20 mouse cellular contexts compared by ENCODE assay signal in genomic region chr2:114099816-114100215, GRCm38 (mm10). TPM values are rescaled to one million over a fixed set of nuclear protein-coding genes. Genes with fewer than 3 reads are reported as not detected.
"Had no signal": no experiment of that assay in that cellular context is flagged by ENCODE, and none has a peak within 500 bp of the region (broad histone marks: within the 10 kb centered on the region; RNA-seq: fewer than 3 reads in every experiment).

No protein-coding gene starts in this region.

- H3K4me1 ChIP-seq: lung, embryonic 15.5 days; midbrain, embryonic 13.5 days; midbrain, embryonic 15.5 days; neural tube, embryonic 12.5 days; stomach, embryonic 15.5 days had no signal

- H3K4me3 ChIP-seq: lung, embryonic 15.5 days; megakaryocyte, embryonic 14.5 days; midbrain, embryonic 13.5 days; midbrain, embryonic 15.5 days; neural tube, embryonic 12.5 days; stomach, embryonic 15.5 days had no signal

- ATAC-seq: lung, postnatal 0 days; midbrain, embryonic 13.5 days; midbrain, embryonic 15.5 days had no signal

- DNase-seq: lung, adult 2 months; lung, postnatal 14 days; lung, postnatal 36 days; right cerebral cortex, postnatal 14 days; thymus, adult 2 months; thymus, postnatal 25 days; thymus, postnatal 4 days had no signal

- H3K27ac ChIP-seq: lung, embryonic 15.5 days; macrophage; midbrain, embryonic 13.5 days; midbrain, embryonic 15.5 days; neural tube, embryonic 12.5 days; stomach, embryonic 15.5 days; stomach, postnatal 0 days had no signal

- H3K9me3 ChIP-seq: lung, embryonic 15.5 days; megakaryocyte, embryonic 14.5 days; midbrain, embryonic 13.5 days; midbrain, embryonic 15.5 days; neural tube, embryonic 12.5 days; stomach, embryonic 15.5 days had no signal

- H3K9ac ChIP-seq: lung, embryonic 15.5 days; midbrain, embryonic 13.5 days; midbrain, embryonic 15.5 days; neural tube, embryonic 12.5 days; stomach, embryonic 15.5 days had no signal

- H3K27me3 ChIP-seq: lung, embryonic 15.5 days; megakaryocyte, embryonic 14.5 days; midbrain, embryonic 13.5 days; midbrain, embryonic 15.5 days; neural tube, embryonic 12.5 days; stomach, embryonic 15.5 days had no signal

- H3K4me2 ChIP-seq: lung, embryonic 15.5 days; midbrain, embryonic 11.5 days; midbrain, embryonic 13.5 days; midbrain, embryonic 15.5 days; neural tube, embryonic 12.5 days; stomach, embryonic 15.5 days had no signal

RNA-seq across cellular contexts. Expression of gene Actc1, which starts 46.5 kb away (rescaled TPM):
- total RNA-seq: megakaryocyte progenitor cell, adult 5-6 weeks; monocyte, adult 5-6 weeks; neutrophil, adult 5-6 weeks had no signal
- polyA plus RNA-seq: macrophage had no signal
